23 mouse cellular contexts compared by ENCODE assay signal in genomic region chr5:67382556-67382955, GRCm38 (mm10). TPM values are rescaled to one million over a fixed set of nuclear protein-coding genes. Genes with fewer than 3 reads are reported as not detected.
DNase-seq lines count a peak whose midpoint lies in the region; ATAC-seq and TF ChIP-seq lines count a peak whose summit lies in the region.
"Had no signal": no experiment of that assay in that cellular context is flagged by ENCODE, and none has a peak within 500 bp of the region (broad histone marks: within the 10 kb centered on the region; RNA-seq: fewer than 3 reads in every experiment).

No protein-coding gene starts in this region.

- peak; percentile 71 for ATAC-seq in kidney, embryonic 14.5 days (ENCODE audit: low FRiP score, low TSS enrichment)
- no peak for ATAC-seq in forebrain, embryonic 12.5 days (ENCODE audit: low FRiP score)
- ATAC-seq: forebrain, embryonic 15.5 days had no signal

- no peak overlapping the region for H3K4me3 ChIP-seq in gastrocnemius, adult 2 months
- no peak overlapping the region for H3K4me3 ChIP-seq in kidney, embryonic 14.5 days (ENCODE audit: low read length)
- no peak overlapping the region for H3K4me3 ChIP-seq in myocyte
- H3K4me3 ChIP-seq in forebrain, embryonic 12.5 days (replicated peaks): no peak overlapping the region
- H3K4me3 ChIP-seq: embryonic facial prominence, embryonic 13.5 days; embryonic facial prominence, embryonic 15.5 days; erythroblast, embryonic 14.5 days; forebrain, embryonic 10.5 days; forebrain, embryonic 13.5 days; forebrain, embryonic 15.5 days had no signal

- peak; percentile 21 for DNase-seq in gastrocnemius, adult 2 months
- DNase-seq in gastrocnemius, postnatal 36 days: no peak
- no peak for DNase-seq in kidney, postnatal 36 days
- DNase-seq: adrenal gland, adult 2 months; adrenal gland, postnatal 10 days; adrenal gland, postnatal 25 days; cerebellum, adult 11 months; cerebellum, adult 18-20 months; cerebellum, adult 8-10 months; cerebellum, adult 9-11 months; cerebellum, postnatal 14 days; cerebellum, postnatal 36 days; embryo, embryonic 11 days had no signal

- H3K9ac ChIP-seq in kidney, embryonic 14.5 days (ENCODE audit: low read depth, low read length): no peak overlapping the region
- H3K9ac ChIP-seq in forebrain, embryonic 12.5 days: no peak overlapping the region
- H3K9ac ChIP-seq: embryonic facial prominence, embryonic 13.5 days; embryonic facial prominence, embryonic 15.5 days; forebrain, embryonic 13.5 days; forebrain, embryonic 15.5 days had no signal

- H3K9me3 ChIP-seq in kidney, embryonic 14.5 days (ENCODE audit: control insufficient read depth, low read length): no peaks in the 10 kb centered on the region
- H3K9me3 ChIP-seq in forebrain, embryonic 12.5 days: no peaks in the 10 kb centered on the region
- H3K9me3 ChIP-seq: embryonic facial prominence, embryonic 13.5 days; embryonic facial prominence, embryonic 15.5 days; forebrain, embryonic 10.5 days; forebrain, embryonic 13.5 days; forebrain, embryonic 15.5 days had no signal

- no peak overlapping the region for H3K27ac ChIP-seq in gastrocnemius, adult 2 months
- H3K27ac ChIP-seq in kidney, embryonic 14.5 days (ENCODE audit: low read depth, low read length): no peak overlapping the region
- H3K27ac ChIP-seq in forebrain, embryonic 12.5 days: no peak overlapping the region
- H3K27ac ChIP-seq: embryonic facial prominence, embryonic 13.5 days; embryonic facial prominence, embryonic 15.5 days; forebrain, embryonic 10.5 days; forebrain, embryonic 13.5 days; forebrain, embryonic 15.5 days had no signal

- H3K27me3 ChIP-seq in kidney, embryonic 14.5 days (ENCODE audit: control insufficient read depth, insufficient read depth, low read length): no peaks in the 10 kb centered on the region
- H3K27me3 ChIP-seq in myocyte (ENCODE audit: control insufficient read depth, insufficient read depth, insufficient read length): no peaks in the 10 kb centered on the region
- H3K27me3 ChIP-seq in forebrain, embryonic 12.5 days: no peaks in the 10 kb centered on the region
- H3K27me3 ChIP-seq: embryonic facial prominence, embryonic 13.5 days; embryonic facial prominence, embryonic 15.5 days; forebrain, embryonic 13.5 days; forebrain, embryonic 15.5 days had no signal

- TF ChIP-seq CTCF in gastrocnemius, adult 2 months (IDR thresholded peaks at IDR 0.05): no peak

- no peak overlapping the region for H3K4me2 ChIP-seq in kidney, embryonic 14.5 days (replicated peaks; ENCODE audit: low read depth, low read length)
- peak overlapping the region; percentile 12 for H3K4me2 ChIP-seq in myocyte (ENCODE audit: low read depth)
- no peak overlapping the region for H3K4me2 ChIP-seq in forebrain, embryonic 12.5 days
- H3K4me2 ChIP-seq: embryonic facial prominence, embryonic 13.5 days; embryonic facial prominence, embryonic 15.5 days; forebrain, embryonic 13.5 days; forebrain, embryonic 15.5 days had no signal

- H3K36me3 ChIP-seq in kidney, embryonic 14.5 days (ENCODE audit: control insufficient read depth, insufficient read depth, low read length): no peaks in the 10 kb centered on the region; the same call in 1 of the 2 replicates
- H3K36me3 ChIP-seq in myocyte (ENCODE audit: control insufficient read depth, insufficient read depth): no peaks in the 10 kb centered on the region
- H3K36me3 ChIP-seq in forebrain, embryonic 12.5 days (replicated peaks): no peaks in the 10 kb centered on the region
- H3K36me3 ChIP-seq: embryonic facial prominence, embryonic 13.5 days; embryonic facial prominence, embryonic 15.5 days; forebrain, embryonic 10.5 days; forebrain, embryonic 15.5 days had no signal

- intact Hi-C loops in gastrocnemius, adult 2 months (cut with DNase I): no loop called here
- intact Hi-C loops in gastrocnemius, postnatal 36 days (cut with DNase I): no loop called here

- H3ac ChIP-seq in myocyte (ENCODE audit: control insufficient read depth, insufficient read length): no peak overlapping the region

- H3K4me1 ChIP-seq in kidney, embryonic 14.5 days (ENCODE audit: control insufficient read depth, insufficient read depth, low read length): no peaks in the 10 kb centered on the region
- no peaks in the 10 kb centered on the region for H3K4me1 ChIP-seq in forebrain, embryonic 12.5 days
- H3K4me1 ChIP-seq: embryonic facial prominence, embryonic 13.5 days; embryonic facial prominence, embryonic 15.5 days; forebrain, embryonic 10.5 days; forebrain, embryonic 13.5 days; forebrain, embryonic 15.5 days had no signal

- no peaks in the 10 kb centered on the region for H3K79me2 ChIP-seq in myocyte (ENCODE audit: control insufficient read depth, insufficient read depth)

- WGBS in kidney, embryonic 14.5 days: 75% methylated on average over 7 of the region's 7 CpGs
- WGBS in forebrain, embryonic 12.5 days: 85% methylated on average over 7 of the region's 7 CpGs

- TF ChIP-seq POLR2A in myocyte (IDR thresholded peaks at IDR 0.05; ENCODE audit: insufficient read length, low read depth): no peak

TF ChIP-seq in myocyte, 11 proteins besides CTCF, POLR2A, EP300 and RAD21:
- TF ChIP-seq USF1 (IDR thresholded peaks at IDR 0.05; ENCODE audit: low read depth) (no peak), CEBPB (IDR thresholded peaks at IDR 0.05; ENCODE audit: insufficient read depth, poor library complexity, severe bottlenecking) (no peak), POLR2AphosphoS2 (IDR thresholded peaks at IDR 0.05; ENCODE audit: insufficient read length, low read depth) (no peak), E2F4 (IDR thresholded peaks at IDR 0.05; ENCODE audit: insufficient read depth) (no peak), TCF12 (IDR thresholded peaks at IDR 0.05; ENCODE audit: insufficient read depth, poor library complexity, severe bottlenecking) (no peak), MAX (IDR thresholded peaks at IDR 0.05; ENCODE audit: low read depth) (no peak), SRF (IDR thresholded peaks at IDR 0.05; ENCODE audit: control insufficient read depth, insufficient read length, low read depth) (no peak), MYOG (IDR thresholded peaks at IDR 0.05; ENCODE audit: control insufficient read depth in 1 of 3, insufficient read depth in 1 of 3, insufficient read length in 2 of 3, low read depth in 2 of 3) (no peak), TCF3 (IDR thresholded peaks at IDR 0.05; ENCODE audit: insufficient read length, low read depth) (no peak), MYOD1 (IDR thresholded peaks at IDR 0.05; ENCODE audit: control insufficient read depth in 1 of 3, insufficient read length in 2 of 3, low read depth in 2 of 3) (no peak), REST (IDR thresholded peaks at IDR 0.05; ENCODE audit: insufficient read depth, insufficient read length) (no peak)

RNA-seq across cellular contexts. Expression of gene Bend4, which starts 45.6 kb away (rescaled TPM):
- total RNA-seq in gastrocnemius, adult 2 months (2021): under 1 TPM; 0.26 to 0.39 TPM
- total RNA-seq in gastrocnemius, postnatal 36 days (2021): under 1 TPM; 0.15 to 0.33 TPM
- 9.7 and 11.6 TPM in 2 replicates for polyA plus RNA-seq in kidney, embryonic 14.5 days (2014; fragmentation: Nextera tagmentation; extraction: Ambion mirVana)
- not detected for polyA plus RNA-seq in myocyte (2012; fragmentation: generic; extraction: Trizol)
- 7.8 and 8.7 TPM in 2 replicates for polyA plus RNA-seq in forebrain, embryonic 12.5 days (2016; fragmentation: Nextera tagmentation; extraction: Ambion mirVana)
- total RNA-seq: MEL had no signal
